Mouse (Mus musculus): ENCODE measurements around the gene Gabarap. TPM values are rescaled to one million over a fixed set of nuclear protein-coding genes. Genes with fewer than 3 reads are reported as not detected.

Gene Gabarap
- polyA plus RNA-seq, 1 experiment from 2014 or later = 1,136 TPM

DNA sequence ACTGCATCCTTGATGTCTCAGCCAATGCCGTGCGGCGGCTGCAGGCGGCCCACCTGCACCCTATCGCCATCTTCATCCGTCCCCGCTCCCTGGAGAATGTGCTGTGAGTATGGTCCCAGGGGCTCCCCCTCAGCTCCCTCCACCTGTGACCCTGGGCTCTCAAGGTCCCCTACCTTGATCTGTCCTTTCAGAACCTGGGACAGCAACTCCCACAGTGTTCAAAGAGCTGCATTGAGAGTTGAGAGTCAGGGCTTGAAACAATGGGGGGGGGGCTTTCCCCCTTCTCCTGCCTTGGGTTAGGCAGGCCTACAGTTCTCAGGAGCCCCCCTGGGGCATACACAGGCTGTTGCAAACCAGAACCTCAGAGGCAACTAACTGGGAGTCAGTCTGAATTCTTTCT is 52.7 kb downstream of the Gabarap start:
- Histone ChIP-seq H3K27me3 (replicated peaks; ENCODE audit: control insufficient read depth, insufficient read depth, low read length) (no peaks in the 10 kb centered on the region), H3K9ac (ENCODE audit: low read depth, low read length) (no peak overlapping the region), H3K9me3 (ENCODE audit: control insufficient read depth) (no peaks in the 10 kb centered on the region), H3K4me1 (replicated peaks; ENCODE audit: control insufficient read depth, insufficient read depth, low read length) (no peaks in the 10 kb centered on the region), H3K4me3 (ENCODE audit: low read depth, low read length) (no peak overlapping the region), H3K36me3 (ENCODE audit: control insufficient read depth, insufficient read depth) (peaks cover 4% of the 10 kb centered on the region; the same call in 1 of the 2 replicates), H3K4me2 (replicated peaks; ENCODE audit: low read depth) (no peak overlapping the region), H3K27ac (ENCODE audit: low read depth, low read length) (no peak overlapping the region)
- ATAC-seq = no peak
- 86% methylated on average over 7 of the region's 7 CpGs for WGBS
- no peak for TF ChIP-seq CTCF (IDR thresholded peaks at IDR 0.05; ENCODE audit: low read depth)

MicroRNA genes within 50 kb of the gene (microRNA counts, 519-probe panel; counts per million panel counts)
- microRNA mmu-miR-324-3p (not detected), microRNA mmu-miR-324-5p (3,794 counts per million, percentile 52 among the panel's probes with 10 or more counts)

Small RNA genes lying within 50 kb of the gene (microRNA-seq; reads per million reads assigned to microRNA genes)
- not detected for gene Gm44349
- 1,973 reads per million, percentile 82 among the genes with 10 or more reads in this experiment for gene Mir324

Other genes with a start within 250 kb of the Gabarap start
- gene Polr2a, start 232.5 kb upstream of the Gabarap start, polyA plus RNA-seq (2015; fragmentation: Nextera tagmentation; extraction: Ambion mirVana) = 13.3 and 14.0 TPM in 2 replicates
- gene Slc35g3, start 229.2 kb upstream of the Gabarap start, polyA plus RNA-seq (2015; fragmentation: Nextera tagmentation; extraction: Ambion mirVana) = 0.09 and 0.12 TPM in 2 replicates
- 2.1 and 2.4 TPM in 2 replicates for gene Zbtb4, start 225.2 kb upstream of the Gabarap start, polyA plus RNA-seq (2015; fragmentation: Nextera tagmentation; extraction: Ambion mirVana)
- gene Chrnb1, start 195.2 kb upstream of the Gabarap start, polyA plus RNA-seq (2015; fragmentation: Nextera tagmentation; extraction: Ambion mirVana) = 2.4 and 2.8 TPM in 2 replicates
- gene Fgf11, start 189.3 kb upstream of the Gabarap start, polyA plus RNA-seq (2015; fragmentation: Nextera tagmentation; extraction: Ambion mirVana) = 0.18 and 0.38 TPM in 2 replicates
- 58.0 and 59.4 TPM in 2 replicates for gene Tmem102, start 185.5 kb upstream of the Gabarap start, polyA plus RNA-seq (2015; fragmentation: Nextera tagmentation; extraction: Ambion mirVana)
- gene Gm39566, start 175.8 kb upstream of the Gabarap start, polyA plus RNA-seq (2015; fragmentation: Nextera tagmentation; extraction: Ambion mirVana) = not detected in 2 replicates
- gene Spem2, start 172.7 kb upstream of the Gabarap start, polyA plus RNA-seq (2015; fragmentation: Nextera tagmentation; extraction: Ambion mirVana) = 0.07 TPM in 1 of 2 replicates, not detected in the other
- not detected in 2 replicates for gene Spem1, start 169.0 kb upstream of the Gabarap start, polyA plus RNA-seq (2015; fragmentation: Nextera tagmentation; extraction: Ambion mirVana)
- gene Nlgn2, start 153.4 kb upstream of the Gabarap start, polyA plus RNA-seq (2015; fragmentation: Nextera tagmentation; extraction: Ambion mirVana) = 1.8 and 2.2 TPM in 2 replicates
- gene Tmem256, start 152.6 kb upstream of the Gabarap start, polyA plus RNA-seq (2015; fragmentation: Nextera tagmentation; extraction: Ambion mirVana) = 584 and 590 TPM in 2 replicates
- 42.0 and 44.8 TPM in 2 replicates for gene Plscr3, start 144.8 kb upstream of the Gabarap start, polyA plus RNA-seq (2015; fragmentation: Nextera tagmentation; extraction: Ambion mirVana)
- 11.7 and 12.8 TPM in 2 replicates for gene Tnk1, start 132.4 kb upstream of the Gabarap start, polyA plus RNA-seq (2015; fragmentation: Nextera tagmentation; extraction: Ambion mirVana)
- not detected in 2 replicates for gene Tmem95, start 113.1 kb upstream of the Gabarap start, polyA plus RNA-seq (2015; fragmentation: Nextera tagmentation; extraction: Ambion mirVana)
- gene Kctd11, start 109.7 kb upstream of the Gabarap start, polyA plus RNA-seq (2015; fragmentation: Nextera tagmentation; extraction: Ambion mirVana) = 4.0 and 4.1 TPM in 2 replicates
- 1.1 TPM in 2 replicates for gene Acap1, start 95.6 kb upstream of the Gabarap start, polyA plus RNA-seq (2015; fragmentation: Nextera tagmentation; extraction: Ambion mirVana)
- 3.5 and 3.8 TPM in 2 replicates for gene 2810408A11Rik, start 90.2 kb upstream of the Gabarap start, polyA plus RNA-seq (2015; fragmentation: Nextera tagmentation; extraction: Ambion mirVana)
- gene Neurl4, start 90.1 kb upstream of the Gabarap start, polyA plus RNA-seq (2015; fragmentation: Nextera tagmentation; extraction: Ambion mirVana) = 9.7 and 10.3 TPM in 2 replicates
- 40.4 and 42.3 TPM in 2 replicates for gene Gps2, start 77.3 kb upstream of the Gabarap start, polyA plus RNA-seq (2015; fragmentation: Nextera tagmentation; extraction: Ambion mirVana)
- gene Eif5a, start 69.2 kb upstream of the Gabarap start, polyA plus RNA-seq (2015; fragmentation: Nextera tagmentation; extraction: Ambion mirVana) = 716 and 774 TPM in 2 replicates
- gene Ybx2, start 55.3 kb upstream of the Gabarap start, polyA plus RNA-seq (2015; fragmentation: Nextera tagmentation; extraction: Ambion mirVana) = 0.42 and 0.43 TPM in 2 replicates
- 18.3 and 18.7 TPM in 2 replicates for gene Slc2a4, start 43.0 kb upstream of the Gabarap start, polyA plus RNA-seq (2015; fragmentation: Nextera tagmentation; extraction: Ambion mirVana)
- 1,243 and 1,341 TPM in 2 replicates for gene Cldn7, start 26.4 kb upstream of the Gabarap start, polyA plus RNA-seq (2015; fragmentation: Nextera tagmentation; extraction: Ambion mirVana)
- gene Ctdnep1, start 10.0 kb upstream of the Gabarap start, polyA plus RNA-seq (2015; fragmentation: Nextera tagmentation; extraction: Ambion mirVana) = 23.2 and 24.1 TPM in 2 replicates
- 56.8 and 57.7 TPM in 2 replicates for gene Elp5, start 8.6 kb upstream of the Gabarap start, polyA plus RNA-seq (2015; fragmentation: Nextera tagmentation; extraction: Ambion mirVana)
- gene Phf23, start 4.6 kb downstream of the Gabarap start, polyA plus RNA-seq (2015; fragmentation: Nextera tagmentation; extraction: Ambion mirVana) = 32.6 and 37.7 TPM in 2 replicates
- 9.1 TPM in 2 replicates for gene Dvl2, start 9.5 kb downstream of the Gabarap start, polyA plus RNA-seq (2015; fragmentation: Nextera tagmentation; extraction: Ambion mirVana)
- gene Acadvl, start 24.3 kb downstream of the Gabarap start, polyA plus RNA-seq (2015; fragmentation: Nextera tagmentation; extraction: Ambion mirVana) = 203 and 215 TPM in 2 replicates
- 1.4 and 1.8 TPM in 2 replicates for gene Dlg4, start 25.8 kb downstream of the Gabarap start, polyA plus RNA-seq (2015; fragmentation: Nextera tagmentation; extraction: Ambion mirVana)
- gene Asgr1, start 62.9 kb downstream of the Gabarap start, polyA plus RNA-seq (2015; fragmentation: Nextera tagmentation; extraction: Ambion mirVana) = not detected in 2 replicates
- 0.10 and 0.18 TPM in 2 replicates for gene Asgr2, start 101.5 kb downstream of the Gabarap start, polyA plus RNA-seq (2015; fragmentation: Nextera tagmentation; extraction: Ambion mirVana)
- gene Mgl2, start 139.2 kb downstream of the Gabarap start, polyA plus RNA-seq (2015; fragmentation: Nextera tagmentation; extraction: Ambion mirVana) = 0.50 and 0.81 TPM in 2 replicates
- gene Clec10a, start 165.1 kb downstream of the Gabarap start, polyA plus RNA-seq (2015; fragmentation: Nextera tagmentation; extraction: Ambion mirVana) = 0.78 and 1.1 TPM in 2 replicates
- gene Slc16a11, start 221.6 kb downstream of the Gabarap start, polyA plus RNA-seq (2015; fragmentation: Nextera tagmentation; extraction: Ambion mirVana) = 3.6 and 4.5 TPM in 2 replicates
- gene Slc16a13, start 229.9 kb downstream of the Gabarap start, polyA plus RNA-seq (2015; fragmentation: Nextera tagmentation; extraction: Ambion mirVana) = 9.9 and 11.4 TPM in 2 replicates
- gene Bcl6b, start 238.7 kb downstream of the Gabarap start, polyA plus RNA-seq (2015; fragmentation: Nextera tagmentation; extraction: Ambion mirVana) = 3.6 and 4.4 TPM in 2 replicates
- gene 0610010K14Rik, start 246.8 kb downstream of the Gabarap start, polyA plus RNA-seq (2015; fragmentation: Nextera tagmentation; extraction: Ambion mirVana) = 70.3 and 72.7 TPM in 2 replicates
- 11.2 and 11.3 TPM in 2 replicates for gene Gm21988, start 248.7 kb downstream of the Gabarap start, polyA plus RNA-seq (2015; fragmentation: Nextera tagmentation; extraction: Ambion mirVana)
- 628 and 645 TPM in 2 replicates for gene Rnasek, start 248.7 kb downstream of the Gabarap start, polyA plus RNA-seq (2015; fragmentation: Nextera tagmentation; extraction: Ambion mirVana)

All from intestine, postnatal 0 days (tissue).